16 mouse cellular contexts compared by ENCODE assay signal in the genomic region with DNA sequence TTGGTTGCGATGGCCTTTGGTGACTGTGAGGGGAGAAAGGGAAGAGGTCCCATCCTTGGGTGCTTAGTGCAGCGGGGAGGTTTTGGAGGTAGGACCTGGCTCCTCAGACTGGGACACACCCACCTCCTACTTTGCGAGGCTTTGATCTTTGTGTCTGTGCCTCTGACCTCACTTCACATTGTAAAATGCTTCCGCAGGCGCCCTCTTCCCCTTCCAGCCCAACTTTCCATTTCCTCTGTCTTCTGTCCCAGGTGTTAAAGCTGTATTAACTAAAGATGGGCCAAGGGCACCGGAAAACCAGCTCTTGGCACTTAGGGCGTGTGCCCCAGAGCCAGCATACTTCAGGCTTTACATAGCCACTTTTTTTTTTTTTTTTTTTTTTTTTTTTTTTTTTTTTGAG.
DNase-seq lines count a peak whose midpoint lies in the region; ATAC-seq lines count a peak whose summit lies in the region.
"Had no signal": no experiment of that assay in that cellular context is flagged by ENCODE, and none has a peak within 500 bp of the region (broad histone marks: within the 10 kb centered on the region; RNA-seq: fewer than 3 reads in every experiment).

No protein-coding gene starts in this region.

- H3K4me2 ChIP-seq in liver, embryonic 15.5 days, result peak overlapping the region; percentile 36
- no peak overlapping the region for H3K4me2 ChIP-seq in liver, embryonic 12.5 days
- H3K4me2 ChIP-seq: embryonic facial prominence, embryonic 13.5 days; forebrain, embryonic 13.5 days; limb, embryonic 13.5 days; midbrain, embryonic 12.5 days had no signal

- no peak overlapping the region for H3K9ac ChIP-seq in liver, embryonic 15.5 days
- no peak overlapping the region for H3K9ac ChIP-seq in liver, embryonic 12.5 days
- H3K9ac ChIP-seq: embryonic facial prominence, embryonic 13.5 days; forebrain, embryonic 13.5 days; limb, embryonic 13.5 days; midbrain, embryonic 12.5 days had no signal

- DNase-seq in WW6 (ENCODE audit: low read depth, low spot score), result peak; percentile 87
- peak; percentile 31 for DNase-seq in lung, postnatal 25 days (ENCODE audit: low spot score)
- peak; percentile 68 for DNase-seq in thymus, postnatal 25 days
- DNase-seq in right cerebral cortex, adult 18-20 months, result no peak
- DNase-seq in testis, postnatal 10 days (ENCODE audit: low spot score), result no peak
- DNase-seq in frontal cortex, adult 2 months (ENCODE audit: extremely low spot score in 1 of 2, low spot score in 1 of 2), result no peak
- DNase-seq: cerebellum, adult 9-10 months; gastrocnemius, postnatal 14 days; kidney, postnatal 14 days had no signal

- WGBS in liver, embryonic 15.5 days (ENCODE audit: insufficient replicate concordance), result 27% methylated on average over 7 of the region's 7 CpGs
- WGBS in liver, embryonic 12.5 days (ENCODE audit: insufficient replicate concordance), result 33% methylated on average over 7 of the region's 7 CpGs

- no peaks in the 10 kb centered on the region for H3K27me3 ChIP-seq in liver, embryonic 15.5 days
- H3K27me3 ChIP-seq in liver, embryonic 12.5 days (replicated peaks), result no peaks in the 10 kb centered on the region
- H3K27me3 ChIP-seq: embryonic facial prominence, embryonic 13.5 days; forebrain, embryonic 13.5 days; limb, embryonic 13.5 days had no signal

- H3K36me3 ChIP-seq in liver, embryonic 15.5 days (replicated peaks), result no peaks in the 10 kb centered on the region
- H3K36me3 ChIP-seq in liver, embryonic 12.5 days, result no peaks in the 10 kb centered on the region
- H3K36me3 ChIP-seq: embryonic facial prominence, embryonic 13.5 days; limb, embryonic 13.5 days; midbrain, embryonic 12.5 days had no signal

- peak overlapping the region; percentile 61; the same call in 1 of the 2 replicates for H3K27ac ChIP-seq in liver, embryonic 15.5 days (replicated peaks)
- H3K27ac ChIP-seq in liver, embryonic 12.5 days, result no peak overlapping the region
- H3K27ac ChIP-seq: embryonic facial prominence, embryonic 13.5 days; forebrain, embryonic 13.5 days; limb, embryonic 13.5 days; midbrain, embryonic 12.5 days had no signal

- H3K9me3 ChIP-seq in liver, embryonic 15.5 days (replicated peaks), result no peaks in the 10 kb centered on the region
- H3K9me3 ChIP-seq in liver, embryonic 12.5 days (replicated peaks), result no peaks in the 10 kb centered on the region
- H3K9me3 ChIP-seq: embryonic facial prominence, embryonic 13.5 days; forebrain, embryonic 13.5 days; limb, embryonic 13.5 days; midbrain, embryonic 12.5 days had no signal

- no peak overlapping the region for H3K4me3 ChIP-seq in liver, embryonic 15.5 days (replicated peaks)
- H3K4me3 ChIP-seq in liver, embryonic 12.5 days, result no peak overlapping the region
- H3K4me3 ChIP-seq: embryonic facial prominence, embryonic 13.5 days; forebrain, embryonic 13.5 days; limb, embryonic 13.5 days; midbrain, embryonic 12.5 days had no signal

- H3K4me1 ChIP-seq in liver, embryonic 15.5 days (replicated peaks), result peaks cover 28% of the 10 kb centered on the region; the same call in 1 of the 2 replicates
- H3K4me1 ChIP-seq in liver, embryonic 12.5 days, result peaks cover 21% of the 10 kb centered on the region

- no peak for ATAC-seq in liver, embryonic 15.5 days (ENCODE audit: insufficient read depth)
- no peak for ATAC-seq in liver, embryonic 12.5 days
- ATAC-seq: forebrain, embryonic 13.5 days; hindbrain, embryonic 16.5 days had no signal

Comparison
In these comparisons a context has a peak if more than half of its experiments do, and no peak if none do; other contexts are left out.
1. DNase-seq: peak in WW6 (single experiment), lung, postnatal 25 days (single experiment) and thymus, postnatal 25 days (single experiment); none in right cerebral cortex, adult 18-20 months (single experiment), testis, postnatal 10 days (single experiment) and frontal cortex, adult 2 months (0 of 2).